Mouse (Mus musculus) heart, embryonic 12.5 days (tissue): ENCODE measurements around the gene Retsat. TPM values are rescaled to one million over a fixed set of nuclear protein-coding genes. Genes with fewer than 3 reads are reported as not detected.
A peak's percentile ranks its signal among the peaks of the same experiment; 100 is the strongest.

Source experiments
- ATAC-seq: fragments of 200-750 bp; cut with Nextera tagmentation; 2 replicates; pipeline ENCODE4 v1.8.0; 2017; ENCODE audit warnings: moderate TSS enrichment, moderate library complexity; ENCODE audit not compliant: insufficient number of reproducible peaks, low FRiP score
- H3K27ac ChIP-seq: fragments of 300-500 bp; sonication (generic); 2 replicates; pipeline ENCODE4 v1.5.1; 2016; ENCODE audit warnings: mild to moderate bottlenecking, moderate library complexity; ENCODE audit not compliant: poor library complexity, severe bottlenecking
- H3K27me3 ChIP-seq: fragments of 300-500 bp; sonication (generic); replicated peaks from 2 replicates; pipeline ENCODE4 v1.6.1; 2016; ENCODE audit warnings: mild to moderate bottlenecking, moderate library complexity
- H3K36me3 ChIP-seq: fragments of 300-500 bp; sonication (generic); 2 replicates; pipeline ENCODE4 v1.6.1; 2016; ENCODE audit warnings: mild to moderate bottlenecking, moderate library complexity
- H3K4me1 ChIP-seq: fragments of 300-500 bp; sonication (generic); replicated peaks from 2 replicates; pipeline ENCODE4 v1.6.1; 2016; ENCODE audit warnings: mild to moderate bottlenecking
- H3K4me2 ChIP-seq: fragments of 300-500 bp; sonication (generic); 2 replicates; pipeline ENCODE4 v1.6.1; 2016; ENCODE audit warnings: mild to moderate bottlenecking, moderate library complexity
- H3K4me3 ChIP-seq: fragments of 300-500 bp; sonication (generic); 2 replicates; pipeline ENCODE4 v1.5.1; 2016; ENCODE audit warnings: mild to moderate bottlenecking
- H3K9ac ChIP-seq: fragments of 300-500 bp; sonication (generic); 2 replicates; pipeline ENCODE4 v1.6.1; 2016; ENCODE audit warnings: mild to moderate bottlenecking, moderate library complexity
- H3K9me3 ChIP-seq: fragments of 300-500 bp; sonication (generic); replicated peaks from 2 replicates; pipeline ENCODE4 v1.6.1; 2016; ENCODE audit warnings: mild to moderate bottlenecking, moderate library complexity
- WGBS: fragments of 180-500 bp; shearing (Covaris S2); methylation state at CpG from one replicate; pipeline ENCODE4 v1.1.7; 2016; 5-methylcytosine and 5-hydroxymethylcytosine counted together
- polyA plus RNA-seq: library from polyadenylated mRNA; unstranded; fragments of >200 nt; fragmentation: Nextera tagmentation; extraction: Ambion mirVana; gene quantifications from 2 replicates; pipeline ENCODE4 v1.2.1, GENCODE M21; 2016

Gene Retsat
- polyA plus RNA-seq: 13.8 and 16.0 TPM in 2 replicates

DNA sequence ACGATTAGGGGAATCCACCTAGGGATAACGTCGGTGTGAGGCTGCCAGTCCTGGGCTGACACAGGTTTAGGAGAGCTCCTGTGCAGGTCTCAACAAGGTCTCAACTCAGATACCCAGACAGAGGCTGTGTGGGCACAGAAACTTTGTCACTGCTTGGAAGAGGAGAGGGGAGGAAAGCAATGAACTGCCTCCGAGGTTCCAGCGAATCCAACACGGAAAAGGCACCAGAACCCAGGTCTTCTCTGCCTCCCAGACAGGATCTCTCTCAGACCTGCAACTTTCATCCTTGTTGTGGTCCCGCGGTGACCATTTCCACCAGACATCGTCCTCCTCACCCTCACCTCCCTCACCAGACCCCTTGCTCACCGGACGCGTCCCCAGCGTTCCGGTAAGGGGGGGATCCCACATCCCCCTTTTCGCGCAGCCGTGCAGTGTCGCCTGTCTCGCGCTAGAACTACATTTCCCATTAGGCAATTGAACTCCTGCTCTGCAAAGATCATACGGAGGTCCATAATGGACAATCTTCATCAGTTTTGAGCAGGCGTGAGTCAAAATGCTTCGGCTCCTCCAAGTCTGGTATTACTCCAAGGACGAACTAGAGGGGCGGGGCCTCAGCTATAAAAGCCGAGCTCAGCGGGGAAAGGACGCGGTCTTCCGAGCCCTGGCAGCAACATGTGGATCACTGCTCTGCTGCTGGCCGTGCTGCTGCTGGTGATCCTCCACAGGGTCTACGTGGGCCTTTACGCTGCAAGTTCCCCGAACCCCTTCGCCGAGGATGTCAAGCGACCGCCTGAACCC is at the start of gene Retsat, which contains the start of gene Elmod3:
Gene Retsat (plus strand): TSS at position 520 of the 798 bp plus-strand sequence.
Gene Elmod3 (minus strand): TSS at position 458 of the 798 bp plus-strand sequence.
- ATAC-seq: peak; percentile 89
- Histone ChIP-seq H3K27ac (peak within 1 kb of the TSS; percentile 88), H3K9me3 (no peaks in the 10 kb centered on the region), H3K4me2 (peak within 1 kb of the TSS; percentile 73), H3K36me3 (no peaks in the 10 kb centered on the region), H3K9ac (peak within 1 kb of the TSS; percentile 72), H3K4me3 (peak within 1 kb of the TSS; percentile 63), H3K4me1 (peaks cover 20% of the 10 kb centered on the region), H3K27me3 (no peaks in the 10 kb centered on the region)
- under 1% methylated on average over 38 of the region's 38 CpGs for WGBS

DNA sequence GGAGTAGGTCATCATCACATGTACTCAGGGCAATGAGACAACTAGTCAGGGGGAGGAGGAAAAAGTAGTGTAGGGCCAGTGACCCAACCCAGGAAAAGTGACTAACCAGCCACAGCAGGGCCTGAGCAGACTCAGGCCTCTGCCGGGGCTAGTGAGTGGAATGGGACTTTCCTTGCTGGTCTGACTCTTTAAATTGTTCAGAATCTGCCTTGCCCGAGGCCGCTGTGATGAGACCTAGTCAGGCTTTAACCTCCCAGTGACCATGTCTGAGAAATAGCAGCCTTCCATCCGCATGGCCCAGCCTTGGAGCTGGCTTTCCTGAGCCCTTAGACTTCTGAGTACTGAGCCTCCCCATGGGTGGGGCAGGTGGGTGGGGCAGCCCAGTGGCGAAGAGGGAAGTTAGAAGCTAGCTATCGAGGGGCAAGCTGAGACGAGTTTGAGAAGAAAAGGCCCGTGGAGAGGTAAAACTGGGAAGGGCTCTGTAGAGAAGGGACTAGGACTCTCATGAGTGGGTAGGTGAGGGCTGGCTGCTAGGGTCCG is 49.2 kb upstream of the Retsat start:
- no peak overlapping the region for H3K4me3 ChIP-seq
- no peak for ATAC-seq
- no peak overlapping the region for H3K27ac ChIP-seq
- 57% methylated on average over 9 of the region's 9 CpGs for WGBS
- no peak overlapping the region for H3K9ac ChIP-seq
- H3K4me2 ChIP-seq: no peak overlapping the region
- no peaks in the 10 kb centered on the region; the same call in 1 of the 2 replicates for H3K9me3 ChIP-seq
- peaks cover 30% of the 10 kb centered on the region for H3K4me1 ChIP-seq
- H3K27me3 ChIP-seq: no peaks in the 10 kb centered on the region
- H3K36me3 ChIP-seq: no peaks in the 10 kb centered on the region

DNA sequence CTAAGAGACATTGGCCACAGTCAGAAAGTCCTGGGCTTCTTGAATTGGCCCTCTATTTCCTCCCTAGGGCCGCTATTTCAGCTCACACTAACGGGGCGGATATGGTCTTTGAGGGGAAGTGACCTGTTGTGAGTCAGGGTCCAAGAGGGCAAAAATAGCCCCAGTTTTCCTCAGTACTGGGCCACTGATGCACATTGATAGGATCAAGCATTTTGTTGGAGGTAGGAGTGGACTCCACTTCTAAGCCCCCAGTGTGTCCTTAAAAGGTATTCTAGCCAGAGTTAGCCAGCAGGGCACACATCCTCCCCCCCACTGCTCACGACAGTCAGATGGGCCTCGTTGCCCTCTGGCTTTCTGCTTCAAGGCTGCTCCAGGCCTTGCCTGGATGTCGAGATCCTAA is 48.2 kb upstream of the Retsat start:
- no peaks in the 10 kb centered on the region for H3K27me3 ChIP-seq
- H3K27ac ChIP-seq: no peak overlapping the region
- ATAC-seq: no peak
- H3K4me3 ChIP-seq: no peak overlapping the region
- H3K4me1 ChIP-seq: peaks cover 24% of the 10 kb centered on the region
- H3K4me2 ChIP-seq: no peak overlapping the region
- H3K9ac ChIP-seq: no peak overlapping the region
- no peaks in the 10 kb centered on the region; the same call in 1 of the 2 replicates for H3K9me3 ChIP-seq
- 61% methylated on average over 6 of the region's 6 CpGs for WGBS
- no peaks in the 10 kb centered on the region for H3K36me3 ChIP-seq

DNA sequence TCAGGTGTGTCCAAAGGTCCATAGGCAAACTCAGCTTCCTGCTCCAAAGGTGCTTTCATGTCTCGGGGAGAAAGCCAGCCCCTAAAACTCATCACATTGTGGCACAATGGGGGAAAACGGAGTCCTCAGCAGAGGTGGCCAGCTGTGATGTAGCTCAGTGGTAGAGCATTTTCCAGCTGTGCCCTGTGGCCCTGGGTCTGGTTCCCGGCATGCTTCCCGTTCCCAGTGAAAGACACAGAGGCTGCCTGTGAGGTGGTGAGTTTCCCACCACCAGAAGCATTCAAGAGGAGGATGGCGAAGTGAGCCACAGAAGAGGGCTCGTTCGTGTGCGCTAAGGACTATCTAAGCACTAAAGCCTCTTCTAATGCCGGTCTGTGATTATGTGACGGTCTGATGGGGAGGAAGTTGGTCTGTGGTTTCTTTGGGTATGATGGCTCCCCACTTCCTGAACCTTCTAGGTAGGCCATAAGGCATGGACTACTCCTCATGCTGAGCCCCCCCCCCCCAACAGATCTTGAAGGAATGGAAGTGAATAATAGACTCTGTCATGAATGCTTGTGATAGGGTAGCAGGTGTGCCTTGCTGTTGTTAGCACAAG is 47.7 kb upstream of the Retsat start:
- no peak overlapping the region for H3K9ac ChIP-seq
- no peaks in the 10 kb centered on the region for H3K36me3 ChIP-seq
- no peak overlapping the region for H3K4me2 ChIP-seq
- H3K4me1 ChIP-seq: peaks cover 24% of the 10 kb centered on the region
- 80% methylated on average over 10 of the region's 10 CpGs for WGBS
- H3K4me3 ChIP-seq: no peak overlapping the region
- no peaks in the 10 kb centered on the region; the same call in 1 of the 2 replicates for H3K9me3 ChIP-seq
- no peaks in the 10 kb centered on the region for H3K27me3 ChIP-seq
- H3K27ac ChIP-seq: no peak overlapping the region
- ATAC-seq: no peak

- WGBS: 18% methylated on average over 27 of the region's 27 CpGs
- H3K36me3 ChIP-seq: no peaks in the 10 kb centered on the region
- H3K4me1 ChIP-seq: peaks cover 24% of the 10 kb centered on the region
Measured at GRCm38 (mm10) chr6:72552171-72553078, 45.9 kb upstream of the Retsat start.

DNA sequence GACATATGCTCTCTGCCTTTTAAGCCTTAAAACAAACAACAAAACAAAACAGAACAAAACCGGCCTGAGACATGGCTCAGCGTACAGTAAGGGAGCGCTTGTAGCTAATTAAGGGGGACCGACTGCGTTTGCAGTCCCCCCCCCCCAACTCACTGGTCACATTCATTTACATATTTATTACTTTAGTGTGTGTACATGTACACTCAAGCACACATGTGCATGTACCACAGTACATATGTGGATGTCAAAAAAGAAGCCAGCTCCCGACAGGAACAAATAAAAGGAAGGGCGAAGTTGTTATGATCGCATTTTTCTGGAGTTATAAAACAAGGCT is 45.2 kb upstream of the Retsat start:
- H3K9ac ChIP-seq: peak overlapping the region; percentile 72
- no peaks in the 10 kb centered on the region for H3K9me3 ChIP-seq
- H3K36me3 ChIP-seq: no peaks in the 10 kb centered on the region
- peak; percentile 16; the same call in 1 of the 2 replicates for ATAC-seq
- 19% methylated on average over 8 of the region's 8 CpGs for WGBS
- H3K27ac ChIP-seq: peak overlapping the region; percentile 81; the same call in 1 of the 2 replicates
- peak overlapping the region; percentile 52 for H3K4me3 ChIP-seq
- H3K4me2 ChIP-seq: peak overlapping the region; percentile 79
- peaks cover 24% of the 10 kb centered on the region for H3K4me1 ChIP-seq
- no peaks in the 10 kb centered on the region for H3K27me3 ChIP-seq

More at GRCm38 (mm10) chr6:72552171-72553078, 45.9 kb upstream of the Retsat start:
- H3K9me3 ChIP-seq: no peaks in the 10 kb centered on the region
- ATAC-seq: peak; percentile 86
- H3K27me3 ChIP-seq: no peaks in the 10 kb centered on the region
- H3K4me3 ChIP-seq: peak overlapping the region; percentile 52
- peak overlapping the region; percentile 72 for H3K9ac ChIP-seq
- H3K27ac ChIP-seq: peak overlapping the region; percentile 81
- peak overlapping the region; percentile 79 for H3K4me2 ChIP-seq

DNA sequence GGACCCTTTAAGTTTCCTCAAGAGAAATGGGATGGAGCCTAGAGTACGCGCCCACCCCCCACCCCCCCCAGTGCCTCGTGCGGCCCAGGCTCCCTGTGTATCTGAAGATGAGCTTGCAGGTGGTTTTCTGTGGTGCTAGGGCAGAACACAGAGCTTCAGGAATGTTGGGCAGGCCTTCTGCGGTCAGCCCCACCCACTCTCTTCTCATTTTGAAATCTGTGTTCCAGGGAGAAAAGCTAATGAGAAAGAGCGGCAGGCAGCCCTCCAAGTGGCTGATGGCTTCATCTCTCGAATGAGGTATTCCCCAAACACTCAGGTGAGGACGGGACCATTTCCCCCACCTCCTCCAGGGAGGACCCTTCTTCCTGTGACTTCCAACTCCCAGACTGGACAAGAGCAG is 37.5 kb upstream of the Retsat start:
- no peak overlapping the region for H3K4me2 ChIP-seq
- no peak for ATAC-seq
- H3K4me1 ChIP-seq: peaks cover 18% of the 10 kb centered on the region
- no peak overlapping the region for H3K4me3 ChIP-seq
- H3K36me3 ChIP-seq: no peaks in the 10 kb centered on the region
- H3K9me3 ChIP-seq: no peaks in the 10 kb centered on the region
- H3K9ac ChIP-seq: no peak overlapping the region
- H3K27me3 ChIP-seq: no peaks in the 10 kb centered on the region
- H3K27ac ChIP-seq: no peak overlapping the region
- 77% methylated on average over 8 of the region's 8 CpGs for WGBS

DNA sequence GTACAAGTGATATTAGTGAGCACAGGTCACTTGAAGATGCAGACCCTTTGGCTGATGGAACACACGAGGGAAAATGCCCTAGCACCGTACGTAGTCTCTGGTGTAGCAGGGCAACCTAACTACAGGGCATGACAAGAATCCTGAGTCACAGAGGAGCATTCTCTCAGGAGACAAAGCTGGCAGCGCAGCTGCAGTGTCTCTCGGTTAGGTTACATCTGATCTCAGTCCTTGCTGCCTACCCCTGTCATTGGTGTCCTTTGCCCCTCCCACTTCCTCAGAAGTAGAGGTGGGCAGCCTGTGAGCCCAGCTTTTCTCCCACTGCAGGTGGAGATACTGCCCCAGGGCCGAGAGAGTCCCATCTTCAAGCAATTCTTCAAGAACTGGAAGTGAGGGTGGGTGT is 35.8 kb upstream of the Retsat start:
- H3K36me3 ChIP-seq: no peaks in the 10 kb centered on the region
- H3K4me3 ChIP-seq: no peak overlapping the region
- no peak for ATAC-seq
- no peak overlapping the region for H3K9ac ChIP-seq
- H3K27ac ChIP-seq: no peak overlapping the region
- WGBS: 62% methylated on average over 6 of the region's 6 CpGs
- H3K27me3 ChIP-seq: no peaks in the 10 kb centered on the region
- H3K4me1 ChIP-seq: peaks cover 24% of the 10 kb centered on the region
- no peaks in the 10 kb centered on the region for H3K9me3 ChIP-seq
- H3K4me2 ChIP-seq: no peak overlapping the region

GRCm38 (mm10) chr6:72562894-72563293 is 35.4 kb upstream of the Retsat start:
- no peaks in the 10 kb centered on the region for H3K27me3 ChIP-seq
- H3K9me3 ChIP-seq: no peaks in the 10 kb centered on the region
- peaks cover 1% of the 10 kb centered on the region for H3K36me3 ChIP-seq
- H3K4me3 ChIP-seq: no peak overlapping the region
- H3K9ac ChIP-seq: no peak overlapping the region
- no peak overlapping the region for H3K27ac ChIP-seq
- H3K4me2 ChIP-seq: no peak overlapping the region
- ATAC-seq: no peak
- whole genome bisulfite sequencing: 79% methylated on average over 5 of the region's 5 CpGs
- H3K4me1 ChIP-seq: peaks cover 24% of the 10 kb centered on the region

DNA sequence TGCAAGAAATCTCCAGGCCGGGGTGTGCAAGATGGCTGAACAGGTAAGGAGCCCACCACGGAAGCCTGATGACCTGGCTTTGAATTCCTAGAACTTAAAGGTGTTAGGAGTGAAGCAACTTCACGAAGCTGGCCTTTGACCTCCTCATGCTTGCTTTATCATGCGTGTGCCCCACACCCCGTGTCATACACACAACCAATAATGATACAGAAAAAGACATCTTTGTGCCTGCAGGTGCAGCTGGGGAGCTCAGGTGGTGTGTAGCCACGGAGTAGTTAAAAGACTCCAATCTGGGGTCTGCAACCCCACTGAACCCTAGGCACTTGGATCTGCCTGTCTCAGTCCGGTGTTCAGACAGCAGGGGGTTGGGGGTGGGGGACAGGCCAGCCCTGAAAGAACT is 32.8 kb upstream of the Retsat start:
- peak overlapping the region; percentile 40; the same call in 1 of the 2 replicates for H3K4me2 ChIP-seq
- H3K27me3 ChIP-seq: no peaks in the 10 kb centered on the region
- peaks cover 13% of the 10 kb centered on the region for H3K36me3 ChIP-seq
- WGBS: 70% methylated on average over 7 of the region's 7 CpGs
- H3K9ac ChIP-seq: 0 out of 2 replicates have a peak overlapping the region, but pooled peaks have one; percentile 26
- ATAC-seq: no peak
- H3K4me3 ChIP-seq: no peak overlapping the region
- H3K27ac ChIP-seq: no peak overlapping the region
- peaks cover 24% of the 10 kb centered on the region for H3K4me1 ChIP-seq
- no peaks in the 10 kb centered on the region for H3K9me3 ChIP-seq
